Mouse (Mus musculus) lung, adult 10 weeks (tissue): Measurements from ENCODE around the gene Adamtsl4. TPM values are rescaled to one million over a fixed set of nuclear protein-coding genes. Genes with fewer than 3 reads are reported as not detected.

Experiments
- polyA plus RNA-seq: library from polyadenylated mRNA; stranded (reverse); fragments of 350-450 nt; fragmentation: Illumina TruSeq; extraction: RNeasy Lipid Tissue Mini Kit (QIAGEN cat#74804); gene quantifications from one replicate; pipeline ENCODE4 v1.2.3, GENCODE M21; 2014; ENCODE audit warnings: low read depth, low replicate concordance; ENCODE audit not compliant: insufficient read depth

Gene Adamtsl4
- polyA plus RNA-seq = 23.2 TPM

DNA sequence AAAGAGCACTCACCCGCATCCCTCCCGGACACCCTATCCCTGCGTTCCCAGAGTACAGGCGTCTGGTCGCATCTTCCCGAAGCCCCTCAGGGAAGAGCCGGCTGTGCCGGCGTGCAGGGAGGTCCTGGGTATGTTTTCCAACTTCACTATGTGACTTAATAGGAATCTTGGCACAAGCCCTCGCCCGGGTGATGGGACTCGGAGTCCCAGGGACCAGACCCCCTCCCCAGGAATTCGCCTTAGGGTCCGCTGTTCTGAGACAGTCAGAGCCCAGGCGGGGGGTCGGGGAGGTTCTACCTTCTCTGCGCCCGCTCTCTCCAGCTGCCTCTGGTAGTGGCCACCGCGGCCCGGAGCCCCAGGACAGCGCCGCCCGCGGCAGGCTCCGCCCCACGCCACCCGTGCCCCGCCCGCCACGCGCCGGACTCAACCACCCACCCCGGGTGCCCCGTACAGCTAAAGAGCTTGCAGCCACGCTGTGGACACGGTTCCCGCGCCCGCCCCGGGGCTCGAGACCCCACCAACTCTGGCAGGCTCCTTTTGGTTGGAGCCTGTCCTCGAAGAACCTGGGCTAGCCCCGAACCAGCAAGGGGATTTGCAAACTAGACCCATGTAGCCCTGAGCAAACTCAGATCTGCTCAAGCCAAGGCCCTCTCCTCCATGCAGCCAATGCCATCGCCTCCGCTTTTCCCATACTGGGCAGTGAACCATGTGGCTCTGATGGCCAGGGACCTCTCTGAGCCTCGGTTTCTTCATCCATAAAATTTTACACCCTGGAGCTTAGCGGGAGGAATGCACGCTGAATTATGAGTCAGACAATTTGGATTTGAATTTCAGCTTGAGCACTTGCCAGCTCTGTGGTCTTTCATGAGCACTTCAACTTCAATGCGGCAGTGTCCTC, at the start of gene Adamtsl4:
Adamtsl4 (minus strand) TSS at position 394 of the 898 bp plus-strand sequence.

DNA sequence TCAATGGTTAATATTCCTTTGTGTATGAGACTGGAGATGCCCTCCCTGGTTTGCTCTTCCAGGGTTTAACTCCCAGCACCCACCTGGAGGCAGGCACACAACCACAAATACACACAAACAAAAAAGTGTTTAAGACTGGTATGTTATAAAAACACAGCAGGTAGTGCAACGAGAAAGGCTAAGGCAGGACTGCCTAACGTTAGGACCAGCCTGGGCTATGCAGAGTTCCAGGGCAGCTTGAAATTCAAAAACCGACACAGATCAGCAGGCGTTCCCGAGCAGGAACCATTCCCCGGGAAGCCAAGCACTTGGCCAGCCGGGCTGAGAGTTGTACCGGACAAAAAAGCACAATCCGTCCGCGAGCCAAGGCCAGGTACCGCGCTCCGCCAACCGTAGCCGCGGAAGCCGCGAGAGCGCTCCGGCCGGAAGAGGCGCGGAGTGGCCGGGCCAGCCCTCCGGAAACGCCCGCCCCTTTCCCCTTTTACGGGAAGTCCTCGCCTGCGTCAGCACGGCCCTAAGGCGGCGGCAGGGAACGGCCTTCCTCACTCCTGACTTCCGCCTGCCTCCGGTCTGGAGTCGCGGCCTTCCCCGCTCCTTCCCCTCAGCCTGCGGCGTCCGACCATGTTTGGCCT, 29.4 kb downstream of the Adamtsl4 start, which contains the start of gene Mcl1:
Mcl1 (plus strand) TSS at position 553 of the 632 bp plus-strand sequence.

Other genes with a start within 250 kb of the Adamtsl4 start
- gene Ctsk, start 188.7 kb downstream of the Adamtsl4 start, polyA plus RNA-seq = 22.5 TPM
- gene Ctss, start 161.1 kb downstream of the Adamtsl4 start, polyA plus RNA-seq = 277 TPM
- not detected for gene Hormad1, start 128.2 kb downstream of the Adamtsl4 start, polyA plus RNA-seq
- gene Golph3l, start 99.0 kb downstream of the Adamtsl4 start, polyA plus RNA-seq = 17.7 TPM
- gene Ensa, start 62.9 kb downstream of the Adamtsl4 start, polyA plus RNA-seq = 61.9 TPM
- 167 TPM for gene Mcl1, start 29.1 kb downstream of the Adamtsl4 start, polyA plus RNA-seq
- gene Ecm1, start 51.7 kb upstream of the Adamtsl4 start, polyA plus RNA-seq = 101 TPM
- 17.0 TPM for gene Tars2, start 72.3 kb upstream of the Adamtsl4 start, polyA plus RNA-seq
- gene Rprd2, start 130.9 kb upstream of the Adamtsl4 start, polyA plus RNA-seq = 5.7 TPM
- gene Prpf3, start 168.0 kb upstream of the Adamtsl4 start, polyA plus RNA-seq = 21.4 TPM
- 239 TPM for gene Mrps21, start 183.6 kb upstream of the Adamtsl4 start, polyA plus RNA-seq
- gene Ciart, start 194.3 kb upstream of the Adamtsl4 start, polyA plus RNA-seq = 5.9 TPM
- 313 TPM for gene BC028528, start 204.1 kb upstream of the Adamtsl4 start, polyA plus RNA-seq
- 86.4 TPM for gene Aph1a, start 206.1 kb upstream of the Adamtsl4 start, polyA plus RNA-seq
- gene Car14, start 216.8 kb upstream of the Adamtsl4 start, polyA plus RNA-seq = 16.3 TPM
- 47.6 TPM for gene Anp32e, start 241.3 kb upstream of the Adamtsl4 start, polyA plus RNA-seq